Mouse (Mus musculus) adrenal gland, adult 10 weeks (tissue): Measurements from ENCODE around the gene Gipc3. TPM values are rescaled to one million over a fixed set of nuclear protein-coding genes. Genes with fewer than 3 reads are reported as not detected.

Experiments
- polyA plus RNA-seq: library from polyadenylated mRNA; stranded (reverse); fragments of 350-450 nt; fragmentation: Illumina TruSeq; extraction: RNeasy Lipid Tissue Mini Kit (QIAGEN cat#74804); gene quantifications from one replicate; pipeline ENCODE4 v1.2.3, GENCODE M21; 2014; ENCODE audit warnings: low read depth, low replicate concordance

The Gipc3 gene
- polyA plus RNA-seq, 1 experiment from 2014 or later, result not detected

Other genes with a start within 250 kb of the Gipc3 start
- gene Creb3l3, start 244.4 kb downstream of the Gipc3 start, polyA plus RNA-seq, result not detected
- gene Map2k2, start 237.4 kb downstream of the Gipc3 start, polyA plus RNA-seq, result 3.4 TPM
- 28.7 TPM for gene Zbtb7a, start 208.0 kb downstream of the Gipc3 start, polyA plus RNA-seq
- not detected for gene Pias4, start 175.3 kb downstream of the Gipc3 start, polyA plus RNA-seq
- 13.2 TPM for gene Eef2, start 166.6 kb downstream of the Gipc3 start, polyA plus RNA-seq
- not detected for gene Dapk3, start 160.3 kb downstream of the Gipc3 start, polyA plus RNA-seq
- not detected for gene 4930442H23Rik, start 159.4 kb downstream of the Gipc3 start, polyA plus RNA-seq
- gene Nmrk2, start 141.2 kb downstream of the Gipc3 start, polyA plus RNA-seq, result not detected
- gene Atcay, start 112.4 kb downstream of the Gipc3 start, polyA plus RNA-seq, result 0.41 TPM
- gene Zfr2, start 110.1 kb downstream of the Gipc3 start, polyA plus RNA-seq, result 1.2 TPM
- not detected for gene Matk, start 90.3 kb downstream of the Gipc3 start, polyA plus RNA-seq
- 2.1 TPM for gene Mrpl54, start 76.3 kb downstream of the Gipc3 start, polyA plus RNA-seq
- 0.93 TPM for gene Apba3, start 76.3 kb downstream of the Gipc3 start, polyA plus RNA-seq
- not detected for gene Tjp3, start 51.7 kb downstream of the Gipc3 start, polyA plus RNA-seq
- 2.7 TPM for gene Pip5k1c, start 50.3 kb downstream of the Gipc3 start, polyA plus RNA-seq
- gene Cactin, start 22.2 kb downstream of the Gipc3 start, polyA plus RNA-seq, result 1.1 TPM
- not detected for gene Tbxa2r, start 14.5 kb downstream of the Gipc3 start, polyA plus RNA-seq
- 7.1 TPM for gene Hmg20b, start 7.2 kb upstream of the Gipc3 start, polyA plus RNA-seq
- 0.23 TPM for gene Mfsd12, start 14.2 kb upstream of the Gipc3 start, polyA plus RNA-seq
- not detected for gene 4930404N11Rik, start 22.6 kb upstream of the Gipc3 start, polyA plus RNA-seq
- 0.35 TPM for gene Fzr1, start 35.2 kb upstream of the Gipc3 start, polyA plus RNA-seq
- gene Dohh, start 41.2 kb upstream of the Gipc3 start, polyA plus RNA-seq, result not detected
- gene Gm48551, start 41.2 kb upstream of the Gipc3 start, polyA plus RNA-seq, result not detected
- gene Gm48552, start 45.7 kb upstream of the Gipc3 start, polyA plus RNA-seq, result not detected
- not detected for gene Smim24, start 49.8 kb upstream of the Gipc3 start, polyA plus RNA-seq
- gene Nfic, start 112.4 kb upstream of the Gipc3 start, polyA plus RNA-seq, result 16.6 TPM
- gene Celf5, start 139.4 kb upstream of the Gipc3 start, polyA plus RNA-seq, result 0.23 TPM
- not detected for gene Ncln, start 153.1 kb upstream of the Gipc3 start, polyA plus RNA-seq
- not detected for gene S1pr4, start 156.9 kb upstream of the Gipc3 start, polyA plus RNA-seq
- not detected for gene Gna15, start 181.0 kb upstream of the Gipc3 start, polyA plus RNA-seq
- gene Gna11, start 201.9 kb upstream of the Gipc3 start, polyA plus RNA-seq, result 4.8 TPM
- 30.2 TPM for gene Aes, start 216.2 kb upstream of the Gipc3 start, polyA plus RNA-seq
- 4.4 TPM for gene Tle2, start 231.3 kb upstream of the Gipc3 start, polyA plus RNA-seq